Mouse (Mus musculus): ENCODE measurements around the gene Rap2a.

GRCm38 (mm10) chr14:120466816-120467215 lies 11.4 kb upstream of the Rap2a start:
- TF ChIP-seq MAFK (IDR thresholded peaks at IDR 0.05; ENCODE audit: borderline replicate concordance, low read depth, low read length), result no peak
- TF ChIP-seq POLR2A (IDR thresholded peaks at IDR 0.05; ENCODE audit: control insufficient read depth in 1 of 2, insufficient read depth in 1 of 2, low read depth in 1 of 2, low read length in 2 of 2, poor library complexity in 1 of 2), result no peak
- TF ChIP-seq E2F4 (IDR thresholded peaks at IDR 0.05; ENCODE audit: borderline replicate concordance, low read depth, low read length), result no peak
- TF ChIP-seq POLR2AphosphoS5 (IDR thresholded peaks at IDR 0.05; ENCODE audit: borderline replicate concordance, low read depth, low read length), result no peak
- TF ChIP-seq MAX (IDR thresholded peaks at IDR 0.05; ENCODE audit: low read length), result no peak
- no peak for TF ChIP-seq UBTF (IDR thresholded peaks at IDR 0.05; ENCODE audit: borderline replicate concordance, insufficient read depth, low read depth, low read length)
- no peak for TF ChIP-seq GATA1 (IDR thresholded peaks at IDR 0.05; ENCODE audit: low read depth, low read length)
- TF ChIP-seq RAD21 (IDR thresholded peaks at IDR 0.05; ENCODE audit: low read depth, low read length), result no peak
- TF ChIP-seq CTCF (IDR thresholded peaks at IDR 0.05 in 2 of 3, conservative IDR thresholded peaks at IDR 0.05 in 1 of 3; ENCODE audit: control insufficient read depth in 1 of 3, insufficient read depth in 1 of 3, low read depth in 2 of 3, low read length in 3 of 3, poor library complexity in 1 of 3, severe bottlenecking in 1 of 3), result no peak

All from MEL (cell line).